8 mouse cellular contexts compared by ENCODE assay signal in the genomic region with DNA sequence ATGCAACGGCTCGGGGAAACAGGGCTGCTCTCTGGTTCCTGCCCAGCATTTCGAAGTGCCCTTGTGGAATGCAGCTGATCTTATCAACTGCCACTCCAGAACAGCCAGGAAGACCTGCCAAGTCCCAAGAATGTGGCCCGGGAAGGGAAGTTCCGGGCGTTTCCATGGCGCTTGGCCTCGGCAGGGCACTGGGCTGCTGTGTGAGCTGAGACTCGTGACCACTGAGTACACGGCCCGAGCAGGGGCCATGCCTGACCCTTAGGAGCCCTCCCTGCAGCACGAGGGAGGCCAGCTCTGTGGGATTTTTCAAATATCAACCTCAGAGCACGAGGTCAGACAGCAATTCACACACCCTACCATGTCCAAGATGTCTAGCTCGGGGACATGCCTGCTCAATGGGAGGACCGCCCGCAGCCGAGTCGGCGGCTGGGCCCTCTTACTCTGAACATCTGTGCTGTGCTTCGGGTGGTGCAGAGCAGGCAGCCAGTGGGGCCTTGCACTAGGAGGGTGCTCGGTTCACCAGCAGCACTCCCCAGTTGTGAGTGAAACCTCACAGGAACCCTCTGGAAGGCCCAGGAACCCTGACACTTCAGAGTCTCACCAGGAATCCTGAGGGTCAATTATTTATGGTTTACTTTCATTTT. TPM values are rescaled to one million over a fixed set of nuclear protein-coding genes. Genes with fewer than 3 reads are reported as not detected.
A peak's percentile ranks its signal among the peaks of the same experiment; 100 is the strongest.
DNase-seq lines count a peak whose midpoint lies in the region; ATAC-seq lines count a peak whose summit lies in the region.

No protein-coding gene starts in this region.

- no peaks in the 10 kb centered on the region for H3K36me3 ChIP-seq in embryonic facial prominence, embryonic 15.5 days
- no peaks in the 10 kb centered on the region for H3K36me3 ChIP-seq in limb, embryonic 12.5 days
- no peaks in the 10 kb centered on the region for H3K36me3 ChIP-seq in midbrain, embryonic 15.5 days (replicated peaks)

- H3K27me3 ChIP-seq in embryonic facial prominence, embryonic 15.5 days, result no peaks in the 10 kb centered on the region
- H3K27me3 ChIP-seq in limb, embryonic 12.5 days, result no peaks in the 10 kb centered on the region; the same call in 1 of the 2 replicates
- no peaks in the 10 kb centered on the region for H3K27me3 ChIP-seq in midbrain, embryonic 15.5 days (replicated peaks)

- no peak overlapping the region for H3K9ac ChIP-seq in embryonic facial prominence, embryonic 15.5 days
- H3K9ac ChIP-seq in limb, embryonic 12.5 days (replicated peaks), result no peak overlapping the region
- H3K9ac ChIP-seq in midbrain, embryonic 15.5 days, result no peak overlapping the region

- peak overlapping the region; percentile 81 for H3K27ac ChIP-seq in embryonic facial prominence, embryonic 15.5 days (replicated peaks)
- peak overlapping the region; percentile 50; the same call in 1 of the 2 replicates for H3K27ac ChIP-seq in limb, embryonic 12.5 days
- peak overlapping the region; percentile 13; the same call in 1 of the 2 replicates for H3K27ac ChIP-seq in midbrain, embryonic 15.5 days

- peaks cover 63% of the 10 kb centered on the region for H3K4me1 ChIP-seq in embryonic facial prominence, embryonic 15.5 days
- H3K4me1 ChIP-seq in limb, embryonic 12.5 days (replicated peaks), result peaks cover 40% of the 10 kb centered on the region
- H3K4me1 ChIP-seq in midbrain, embryonic 15.5 days, result peaks cover 16% of the 10 kb centered on the region

- DNase-seq in right cerebral cortex, postnatal 10 days (ENCODE audit: low spot score in 2 of 2), result peak; percentile 66 to 70
- DNase-seq in right cerebral cortex, postnatal 4 days, result no peak
- DNase-seq in heart, postnatal 4 days, result peak; percentile 86
- DNase-seq in yolk sac, embryonic 10.5 days (ENCODE audit: low spot score), result peak; percentile 75
- no peak for DNase-seq in frontal cortex, postnatal 14 days (ENCODE audit: low spot score in 2 of 2)

- 0 out of 2 replicates have a peak, but pooled peaks have one; percentile 11 for ATAC-seq in embryonic facial prominence, embryonic 15.5 days (ENCODE audit: insufficient number of reproducible peaks, low FRiP score, low TSS enrichment, low read depth)
- ATAC-seq in limb, embryonic 12.5 days (ENCODE audit: insufficient number of reproducible peaks, insufficient read depth, low FRiP score, low TSS enrichment, low read depth), result no peak
- ATAC-seq in midbrain, embryonic 15.5 days (replicated peaks), result no peak

- no peaks in the 10 kb centered on the region for H3K9me3 ChIP-seq in embryonic facial prominence, embryonic 15.5 days (replicated peaks)
- no peaks in the 10 kb centered on the region for H3K9me3 ChIP-seq in limb, embryonic 12.5 days
- H3K9me3 ChIP-seq in midbrain, embryonic 15.5 days, result no peaks in the 10 kb centered on the region

- H3K4me3 ChIP-seq in embryonic facial prominence, embryonic 15.5 days (replicated peaks), result no peak overlapping the region
- H3K4me3 ChIP-seq in limb, embryonic 12.5 days (replicated peaks), result no peak overlapping the region
- H3K4me3 ChIP-seq in midbrain, embryonic 15.5 days, result no peak overlapping the region

- WGBS in embryonic facial prominence, embryonic 15.5 days, result 39% methylated on average over 21 of the region's 21 CpGs
- 56% methylated on average over 21 of the region's 21 CpGs for WGBS in limb, embryonic 12.5 days
- WGBS in midbrain, embryonic 15.5 days, result 51% methylated on average over 21 of the region's 21 CpGs

- peak overlapping the region; percentile 12; the same call in 1 of the 2 replicates for H3K4me2 ChIP-seq in embryonic facial prominence, embryonic 15.5 days (replicated peaks)
- H3K4me2 ChIP-seq in limb, embryonic 12.5 days, result 0 out of 2 replicates have a peak overlapping the region, but pooled peaks have one; percentile 19
- H3K4me2 ChIP-seq in midbrain, embryonic 15.5 days, result no peak overlapping the region

RNA-seq across cellular contexts. Expression of a gene that starts 1.6 kb away (rescaled TPM):
- 2.9 and 3.4 TPM in 2 replicates for polyA plus RNA-seq in embryonic facial prominence, embryonic 15.5 days (2015; fragmentation: Nextera tagmentation; extraction: Ambion mirVana)
- 10 to 100 TPM; 23.3 to 28.2 TPM for total RNA-seq in heart, postnatal 4 days (2021)
- polyA plus RNA-seq in limb, embryonic 12.5 days (2016; fragmentation: Nextera tagmentation; extraction: Ambion mirVana), result 1.7 and 2.3 TPM in 2 replicates
- polyA plus RNA-seq in midbrain, embryonic 15.5 days (2015; fragmentation: Nextera tagmentation; extraction: Ambion mirVana), result 2.5 and 2.7 TPM in 2 replicates

RNA-seq across cellular contexts. Expression of a gene that starts 26.0 kb away (rescaled TPM):
- 4.2 and 4.6 TPM in 2 replicates for polyA plus RNA-seq in embryonic facial prominence, embryonic 15.5 days (2015; fragmentation: Nextera tagmentation; extraction: Ambion mirVana)
- total RNA-seq in heart, postnatal 4 days (2021), result under 1 TPM; 0.47 to 0.74 TPM
- polyA plus RNA-seq in limb, embryonic 12.5 days (2016; fragmentation: Nextera tagmentation; extraction: Ambion mirVana), result 1.5 and 1.7 TPM in 2 replicates
- polyA plus RNA-seq in midbrain, embryonic 15.5 days (2015; fragmentation: Nextera tagmentation; extraction: Ambion mirVana), result 0.18 and 0.33 TPM in 2 replicates

RNA-seq across cellular contexts. Expression of a gene that starts 26.7 kb away (rescaled TPM):
- polyA plus RNA-seq in embryonic facial prominence, embryonic 15.5 days (2015; fragmentation: Nextera tagmentation; extraction: Ambion mirVana), result 24.0 and 32.3 TPM in 2 replicates
- not detected for total RNA-seq in heart, postnatal 4 days (2021)
- polyA plus RNA-seq in limb, embryonic 12.5 days (2016; fragmentation: Nextera tagmentation; extraction: Ambion mirVana), result 0.90 and 1.0 TPM in 2 replicates
- 0.46 TPM in 1 of 2 replicates, not detected in the other for polyA plus RNA-seq in midbrain, embryonic 15.5 days (2015; fragmentation: Nextera tagmentation; extraction: Ambion mirVana)

RNA-seq across cellular contexts. Expression of a gene that starts 27.9 kb away (rescaled TPM):
- polyA plus RNA-seq in embryonic facial prominence, embryonic 15.5 days (2015; fragmentation: Nextera tagmentation; extraction: Ambion mirVana), result 97.5 and 100 TPM in 2 replicates
- total RNA-seq in heart, postnatal 4 days (2021), result 10 to 100 TPM; 76.9 to 79.3 TPM
- polyA plus RNA-seq in limb, embryonic 12.5 days (2016; fragmentation: Nextera tagmentation; extraction: Ambion mirVana), result 118 and 121 TPM in 2 replicates
- 106 and 108 TPM in 2 replicates for polyA plus RNA-seq in midbrain, embryonic 15.5 days (2015; fragmentation: Nextera tagmentation; extraction: Ambion mirVana)

RNA-seq across cellular contexts. Expression of a gene that starts 43.8 kb away (rescaled TPM):
- 3.8 and 4.2 TPM in 2 replicates for polyA plus RNA-seq in embryonic facial prominence, embryonic 15.5 days (2015; fragmentation: Nextera tagmentation; extraction: Ambion mirVana)
- total RNA-seq in heart, postnatal 4 days (2021), result 1 to 10 TPM; 1.8 to 2.3 TPM
- polyA plus RNA-seq in limb, embryonic 12.5 days (2016; fragmentation: Nextera tagmentation; extraction: Ambion mirVana), result 1.7 and 1.9 TPM in 2 replicates
- polyA plus RNA-seq in midbrain, embryonic 15.5 days (2015; fragmentation: Nextera tagmentation; extraction: Ambion mirVana), result 8.2 and 9.5 TPM in 2 replicates

Comparison
In these comparisons a context has a peak if more than half of its experiments do, and no peak if none do; other contexts are left out.
1. DNase-seq: peak in right cerebral cortex, postnatal 10 days (2 of 2), heart, postnatal 4 days (single experiment) and yolk sac, embryonic 10.5 days (single experiment); none in right cerebral cortex, postnatal 4 days (single experiment) and frontal cortex, postnatal 14 days (0 of 2).
2. H3K27ac ChIP-seq: peak in every context shown above with its lines; median percentile 81 in embryonic facial prominence, embryonic 15.5 days; 50 in limb, embryonic 12.5 days; 13 in midbrain, embryonic 15.5 days.
3. RNA of a gene that starts 26.7 kb away (polyA plus RNA-seq): 24.0 to 32.3 TPM in embryonic facial prominence, embryonic 15.5 days; 0.90 to 1.0 TPM in limb, embryonic 12.5 days and 0.46 TPM in midbrain, embryonic 15.5 days; every median in the first group is over 10 times any median in the second.